Mouse (Mus musculus): ENCODE measurements at regions not wholly inside any gene's neighbourhood (a gene's known extent, or its start where the extent isn't known, plus 50 kb on each side); places are given as distances from the start of the nearest gene placed in this dataset.

GRCm38 (mm10) chr9:77845664-77846290 lies 71.4 kb upstream of the Elovl5 start:
- ATAC-seq (replicated peaks in 1 of 2; ENCODE audit: insufficient read depth in 1 of 2, low FRiP score in 2 of 2, low TSS enrichment in 1 of 2, low read depth in 1 of 2, poor library complexity in 2 of 2, severe bottlenecking in 2 of 2), result no peak

GRCm38 (mm10) chr9:77848580-77848979 lies 68.6 kb upstream of the Elovl5 start:
- ATAC-seq (replicated peaks in 1 of 2; ENCODE audit: insufficient read depth in 1 of 2, low FRiP score in 2 of 2, low TSS enrichment in 1 of 2, low read depth in 1 of 2, poor library complexity in 2 of 2, severe bottlenecking in 2 of 2), result no peak

DNA sequence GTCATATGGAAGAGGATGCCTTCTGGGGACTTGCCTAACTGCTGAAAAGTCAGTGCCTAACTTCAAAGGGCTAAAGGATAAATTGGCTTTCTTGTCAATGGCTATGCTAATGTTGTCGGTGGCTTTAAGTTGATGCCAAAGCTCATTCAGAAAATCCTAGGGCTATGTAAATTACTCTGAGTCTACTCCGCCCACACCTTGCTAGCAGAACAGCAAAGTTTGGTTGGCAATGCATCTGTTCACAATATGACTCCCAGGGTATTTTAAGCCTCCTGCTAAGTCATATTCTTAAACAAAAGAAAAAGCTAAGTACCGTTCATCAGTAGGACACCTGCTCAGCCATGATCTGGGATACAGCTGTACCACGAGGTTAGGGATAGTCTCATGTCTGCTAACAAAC lies 67.8 kb upstream of the Elovl5 start:
- no peak for ATAC-seq (replicated peaks in 1 of 2; ENCODE audit: insufficient read depth in 1 of 2, low FRiP score in 2 of 2, low TSS enrichment in 1 of 2, low read depth in 1 of 2, poor library complexity in 2 of 2, severe bottlenecking in 2 of 2)

- ATAC-seq (replicated peaks in 1 of 2; ENCODE audit: insufficient read depth in 1 of 2, low FRiP score in 2 of 2, low TSS enrichment in 1 of 2, low read depth in 1 of 2, poor library complexity in 2 of 2, severe bottlenecking in 2 of 2), result no peak
Observed at GRCm38 (mm10) chr9:77851336-77851735, 65.8 kb upstream of the Elovl5 start.

DNA sequence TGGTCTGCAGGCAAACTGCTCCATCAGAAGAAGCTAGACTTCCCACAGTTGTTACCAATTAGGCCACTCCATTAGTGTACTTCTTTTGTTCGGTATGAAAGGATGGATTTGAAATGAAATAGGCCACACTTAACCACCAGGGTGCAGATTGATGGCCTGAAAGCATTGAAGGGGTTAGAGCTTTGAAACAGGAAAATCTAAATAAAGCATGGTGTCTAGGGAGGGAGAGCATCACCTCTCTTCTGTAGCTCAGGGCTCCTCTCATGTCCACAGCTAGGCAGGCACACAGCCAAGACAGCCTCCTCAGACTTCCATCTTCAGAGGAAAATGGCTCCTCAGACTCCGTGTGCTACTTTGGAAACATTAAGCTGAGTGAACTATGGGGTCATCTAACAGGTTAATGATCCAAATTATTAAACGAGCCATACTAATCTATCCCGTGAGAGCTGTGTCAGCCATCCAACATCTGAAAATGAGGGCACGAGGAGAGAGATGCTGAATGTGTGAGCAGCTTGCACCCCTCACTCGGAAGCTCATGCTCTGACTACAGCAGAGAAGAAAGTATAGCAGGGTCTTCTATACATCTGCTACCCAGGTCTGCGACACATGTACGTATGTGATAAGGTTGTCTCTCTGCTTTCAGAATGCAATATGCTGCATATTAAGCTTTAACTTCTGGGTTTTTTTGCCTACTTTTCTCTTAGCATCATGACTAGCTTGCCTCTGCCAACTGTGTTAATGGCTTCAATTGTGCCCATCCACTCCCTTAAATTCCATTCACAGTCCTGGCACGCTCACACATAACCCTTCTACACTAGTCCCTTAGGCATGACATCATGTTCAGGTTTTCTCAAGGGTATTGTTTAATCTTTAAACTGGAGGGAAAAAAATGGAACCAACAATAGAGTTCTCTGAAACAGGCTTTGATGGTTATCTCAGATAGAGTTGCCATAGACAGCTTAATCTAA lies 59.8 kb upstream of the Elovl5 start:
- no peak for ATAC-seq (replicated peaks in 1 of 2; ENCODE audit: insufficient read depth in 1 of 2, low FRiP score in 2 of 2, low TSS enrichment in 1 of 2, low read depth in 1 of 2, poor library complexity in 2 of 2, severe bottlenecking in 2 of 2)

DNA sequence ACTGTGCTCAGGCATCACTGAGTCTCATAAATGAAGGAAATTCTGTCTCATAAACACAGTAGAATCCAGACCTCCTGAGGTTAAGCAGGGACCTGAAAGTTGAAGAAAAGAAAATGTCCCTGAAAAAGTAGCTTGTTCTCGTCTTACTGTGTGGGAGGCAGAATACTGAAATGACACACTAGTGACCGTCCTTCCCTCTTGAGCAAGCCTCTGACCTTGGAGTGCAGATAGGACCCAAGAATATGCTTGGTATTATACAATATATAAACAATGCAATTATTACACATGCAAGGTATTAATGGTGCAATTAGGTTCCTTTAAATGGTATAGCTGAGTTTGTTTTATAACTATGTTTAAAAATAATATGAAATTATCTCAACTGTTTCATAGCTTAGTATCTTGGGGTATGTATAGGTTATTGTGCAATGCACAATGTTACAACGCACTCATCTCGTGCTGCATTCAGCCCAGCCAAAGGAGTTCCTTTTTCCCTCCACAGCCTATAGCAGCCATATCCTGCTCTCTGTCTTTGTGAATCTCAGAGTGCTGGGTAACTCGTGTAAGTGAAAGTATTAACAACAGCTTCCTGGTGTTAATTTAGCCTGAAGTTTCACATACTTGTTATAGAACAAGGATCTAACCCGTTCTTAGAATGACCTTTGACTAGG lies 58.9 kb upstream of the Elovl5 start:
- ATAC-seq (replicated peaks in 1 of 2; ENCODE audit: insufficient read depth in 1 of 2, low FRiP score in 2 of 2, low TSS enrichment in 1 of 2, low read depth in 1 of 2, poor library complexity in 2 of 2, severe bottlenecking in 2 of 2), result peak in 1 of 2 experiments; percentile 42; a peak in 1 of 4 replicates

All from hematopoietic stem cell, adult 5-6 weeks (primary cell).